Mouse (Mus musculus): ENCODE results near the gene Il12b. TPM values are rescaled to one million over a fixed set of nuclear protein-coding genes. Genes with fewer than 3 reads are reported as not detected.

The Il12b gene
- total and polyA plus RNA-seq, 3 experiments, result 0.23 TPM; not detected in 2

DNA sequence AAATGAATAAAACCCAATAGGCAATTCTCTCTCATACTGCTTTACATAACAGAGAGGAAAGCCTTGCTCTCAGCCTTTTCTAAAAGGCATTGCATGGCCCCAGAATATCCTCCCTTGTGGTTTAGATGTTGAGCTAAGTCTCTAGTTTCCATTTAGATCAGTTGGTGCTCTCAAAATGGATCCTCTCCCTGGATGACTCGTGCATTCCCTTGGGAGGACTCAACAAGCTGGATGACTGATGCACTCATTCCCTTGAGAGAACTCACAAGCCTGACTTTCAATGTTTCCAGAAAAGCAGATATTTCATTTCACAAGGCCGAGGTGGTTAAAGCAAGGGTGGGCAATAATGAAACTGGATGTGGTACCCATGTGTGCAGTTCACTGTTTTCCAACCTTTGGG, 28.1 kb downstream of the Il12b start (continued):
- TF ChIP-seq ZKSCAN1 (IDR thresholded peaks at IDR 0.05; ENCODE audit: borderline replicate concordance, low read depth, low read length) (no peak), IRF4 (IDR thresholded peaks at IDR 0.05; ENCODE audit: low read depth, low read length) (peak; percentile 85), JUN (IDR thresholded peaks at IDR 0.05; ENCODE audit: insufficient read depth, low read depth, low read length) (peak; percentile 76; the same call in 1 of the 2 replicates), EP300 (IDR thresholded peaks at IDR 0.05; ENCODE audit: low read length) (peak; percentile 87), BHLHE40 (IDR thresholded peaks at IDR 0.05; ENCODE audit: low read depth, low read length) (peak; percentile 86), ELF1 (IDR thresholded peaks at IDR 0.05; ENCODE audit: low read depth, low read length) (0 out of 2 replicates have a peak, but pooled peaks have one; percentile 11), MXI1 (IDR thresholded peaks at IDR 0.05; ENCODE audit: low read depth, low read length) (no peak)

DNA sequence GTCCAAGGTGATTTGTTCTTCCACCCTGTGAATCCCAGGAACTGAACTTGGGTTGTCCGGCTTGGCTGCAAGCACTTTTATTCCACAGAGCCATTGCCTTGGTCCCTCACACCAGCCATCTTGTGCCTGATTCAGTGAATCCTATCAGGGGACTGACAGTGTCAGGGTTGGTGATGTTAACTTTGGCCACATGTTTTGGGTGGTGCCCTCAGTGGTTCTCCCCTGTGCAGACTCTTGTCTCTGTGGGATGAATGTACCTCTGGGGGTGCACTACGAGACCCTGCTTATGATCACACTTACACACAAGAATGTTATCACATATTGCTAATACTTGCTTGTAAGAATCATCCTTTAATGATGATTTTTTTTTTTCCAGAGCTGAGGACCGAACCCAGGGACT, 30.2 kb downstream of the Il12b start:
- in situ Hi-C loops (cut with MboI; ENCODE audit: low pct_ligation_motif_present, low pct_unique_long_range_greater_than_20kb, low sequenced_read_pairs), result loop anchor here (25.0 kb wide), 1 partner anchor 343 kb away; no protein-coding TSS in a partner anchor
- TF ChIP-seq TCF12 (IDR thresholded peaks at IDR 0.05; ENCODE audit: low read depth, low read length) (no peak), NELFE (IDR thresholded peaks at IDR 0.05; ENCODE audit: low read depth, low read length) (no peak), POLR2A (IDR thresholded peaks at IDR 0.05; ENCODE audit: low read depth, low read length) (no peak), CHD1 (IDR thresholded peaks at IDR 0.05; ENCODE audit: low read depth, low read length) (no peak), MXI1 (IDR thresholded peaks at IDR 0.05; ENCODE audit: low read depth, low read length) (no peak), UBTF (IDR thresholded peaks at IDR 0.05; ENCODE audit: low read depth, low read length) (no peak), ZMIZ1 (IDR thresholded peaks at IDR 0.05; ENCODE audit: low read depth, low read length) (no peak), USF2 (conservative IDR thresholded peaks at IDR 0.05; ENCODE audit: low read depth, low read length) (no peak), MYC (IDR thresholded peaks at IDR 0.05; ENCODE audit: low read depth, low read length) (no peak), BHLHE40 (IDR thresholded peaks at IDR 0.05; ENCODE audit: low read depth, low read length) (no peak), MAZ (IDR thresholded peaks at IDR 0.05; ENCODE audit: low read depth, low read length) (no peak), NRF1 (IDR thresholded peaks at IDR 0.05; ENCODE audit: low read depth, low read length) (no peak), RAD21 (IDR thresholded peaks at IDR 0.05; ENCODE audit: low read depth, low read length) (no peak), EP300 (IDR thresholded peaks at IDR 0.05; ENCODE audit: low read length) (no peak), MAX (IDR thresholded peaks at IDR 0.05; ENCODE audit: low read length) (no peak), HCFC1 (IDR thresholded peaks at IDR 0.05; ENCODE audit: low read depth, low read length) (no peak), MEF2A (IDR thresholded peaks at IDR 0.05; ENCODE audit: borderline replicate concordance, low read depth, low read length) (no peak), POLR2AphosphoS2 (IDR thresholded peaks at IDR 0.05; ENCODE audit: low read depth, low read length) (no peak), ZNF384 (IDR thresholded peaks at IDR 0.05; ENCODE audit: low read depth, low read length) (no peak)
- no peak for DNase-seq (ENCODE audit: extremely low read depth)
- Histone ChIP-seq H3K27ac (ENCODE audit: insufficient read depth, low read depth) (no peak overlapping the region), H3K4me1 (ENCODE audit: control insufficient read depth in 1 of 2, insufficient read depth in 2 of 2) (peaks cover 9 to 22% of the 10 kb centered on the region in 2 experiments), H3K9me3 (replicated peaks; ENCODE audit: low read length) (no peaks in the 10 kb centered on the region), H3K4me3 (replicated peaks in 1 of 3; ENCODE audit: low read depth in 2 of 3, low read length in 2 of 3, poor library complexity in 1 of 3) (no peak overlapping the region), H3K27me3 (replicated peaks) (no peaks in the 10 kb centered on the region), H3K36me3 (replicated peaks in 1 of 2; ENCODE audit: control insufficient read depth in 1 of 2, insufficient read depth in 1 of 2, low read length in 1 of 2) (no peaks in the 10 kb centered on the region), H3K4me2 (ENCODE audit: insufficient read depth, low read depth, poor library complexity, severe bottlenecking) (no peak overlapping the region), H3K9ac (ENCODE audit: insufficient read depth, low read depth) (no peak overlapping the region), H3K79me2 (replicated peaks; ENCODE audit: control insufficient read depth, extremely low read depth, insufficient read depth, poor library complexity, severe bottlenecking) (no peaks in the 10 kb centered on the region)
- dilution Hi-C loops (cut with MboI; ENCODE audit: extremely low pct_ligation_motif_present, extremely low pct_unique_long_range_greater_than_20kb, low sequenced_read_pairs), result no loop called here
